Mouse (Mus musculus): ENCODE results near the gene Gid8.

DNA sequence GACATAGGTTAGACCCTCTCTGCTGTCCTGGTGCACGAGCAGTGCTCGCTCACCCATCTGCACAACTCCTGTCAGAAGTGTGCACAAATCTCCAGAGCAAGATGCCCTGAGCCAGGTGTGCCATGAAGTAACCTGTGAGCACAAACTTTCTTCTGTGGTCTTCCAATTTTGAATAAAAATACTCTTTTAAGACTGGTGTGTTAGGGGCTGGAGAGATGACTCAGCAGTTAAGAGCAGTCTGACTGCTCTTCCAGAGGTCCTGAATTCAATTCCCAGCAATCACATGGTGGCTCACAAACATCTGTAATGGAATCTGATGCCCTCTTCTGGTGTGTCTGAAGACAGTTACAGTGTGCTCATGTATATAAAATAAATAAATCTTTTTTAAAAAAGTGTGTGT is 33.4 kb downstream of the Gid8 start:
- no peak for TF ChIP-seq CTCF (conservative IDR thresholded peaks at IDR 0.05; ENCODE audit: insufficient read depth, insufficient read length, low read depth, low read length)
- TF ChIP-seq POLR2A (IDR thresholded peaks at IDR 0.05; ENCODE audit: low read depth, low read length), result no peak

Data from kidney, adult 2 months (tissue).